Mouse (Mus musculus) kidney, adult 10 weeks (tissue): ENCODE measurements around the gene Eogt. TPM values are rescaled to one million over a fixed set of nuclear protein-coding genes. Genes with fewer than 3 reads are reported as not detected.

ENCODE experiments used
- polyA plus RNA-seq: library from polyadenylated mRNA; stranded (reverse); fragments of 350-450 nt; fragmentation: Illumina TruSeq; extraction: RNeasy Lipid Tissue Mini Kit (QIAGEN cat#74804); gene quantifications from one replicate; pipeline ENCODE4 v1.2.3, GENCODE M21; 2014; ENCODE audit warnings: low read depth, low replicate concordance

Eogt gene
- 20.3 TPM for polyA plus RNA-seq

GRCm38 (mm10) chr6:97148383-97149251, at the start of gene Eogt:
TSS of gene Eogt (minus strand) at chr6:97149182.

GRCm38 (mm10) chr6:97178491-97179366, 29.7 kb upstream of the Eogt start, which contains the start of gene Tmf1:
TSS of gene Tmf1 (minus strand) at chr6:97179122.

GRCm38 (mm10) chr6:97060074-97060681, 88.8 kb downstream of the Eogt start, which contains the start of gene Fam19a4:
TSS of gene Fam19a4 (minus strand) at chr6:97060413.

Other genes with a start within 250 kb of the Eogt start
- gene Fam19a4, start 88.8 kb downstream of the Eogt start, polyA plus RNA-seq, result not detected
- gene Tmf1, start 29.9 kb upstream of the Eogt start, polyA plus RNA-seq, result 47.7 TPM
- gene Uba3, start 56.5 kb upstream of the Eogt start, polyA plus RNA-seq, result 169 TPM
- gene Arl6ip5, start 61.5 kb upstream of the Eogt start, polyA plus RNA-seq, result 79.1 TPM
- gene Lmod3, start 103.6 kb upstream of the Eogt start, polyA plus RNA-seq, result 0.85 TPM